17 mouse cellular contexts compared by ENCODE assay signal in genomic region chr19:26026103-26026502, GRCm38 (mm10).
"Had no signal": no experiment of that assay in that cellular context is flagged by ENCODE, and none has a peak within 500 bp of the region (broad histone marks: within the 10 kb centered on the region; RNA-seq: fewer than 3 reads in every experiment).

No protein-coding gene starts in this region.

- H3K4me3 ChIP-seq: layer of hippocampus, adult 2 months; liver, embryonic 13.5 days; neural tube, embryonic 12.5 days had no signal

- H3K27ac ChIP-seq: layer of hippocampus, adult 2 months; liver, embryonic 13.5 days; neural tube, embryonic 12.5 days; stomach, postnatal 0 days had no signal

- H3K9me3 ChIP-seq: liver, embryonic 13.5 days; neural tube, embryonic 12.5 days had no signal

- H3K36me3 ChIP-seq: liver, embryonic 13.5 days; neural tube, embryonic 12.5 days had no signal

- H3K9ac ChIP-seq: liver, embryonic 13.5 days; neural tube, embryonic 12.5 days had no signal

- H3K4me2 ChIP-seq: liver, embryonic 13.5 days; midbrain, embryonic 11.5 days; neural tube, embryonic 12.5 days had no signal

- H3K4me1 ChIP-seq: liver, embryonic 13.5 days; neural tube, embryonic 12.5 days had no signal

- DNase-seq: kidney, adult 18-20 months; kidney, postnatal 14 days; kidney, postnatal 4 days; layer of hippocampus, adult 9-11 months; liver, embryonic 13.5 days; lung, adult 2 months; lung, postnatal 14 days; lung, postnatal 4 days; midbrain, embryonic 14.5 days; thymus, adult 2 months; thymus, postnatal 14 days; thymus, postnatal 4 days had no signal

- H3K27me3 ChIP-seq: liver, embryonic 13.5 days; neural tube, embryonic 12.5 days had no signal

- ATAC-seq: intestine, embryonic 16.5 days had no signal
